Mouse (Mus musculus) myocyte (in vitro differentiated cells): Measurements from ENCODE around the gene Rpl35a. TPM values are rescaled to one million over a fixed set of nuclear protein-coding genes. Genes with fewer than 3 reads are reported as not detected.
A peak's percentile ranks its signal among the peaks of the same experiment; 100 is the strongest.

Experiments used
- H3K27me3 ChIP-seq: one replicate; pipeline ENCODE4 v1.6.1; 2011; ENCODE audit not compliant: control insufficient read depth, insufficient read depth, insufficient read length
- H3K36me3 ChIP-seq: one replicate; pipeline ENCODE4 v1.6.1; 2011; ENCODE audit not compliant: control insufficient read depth, insufficient read depth
- H3K4me2 ChIP-seq: one replicate; pipeline ENCODE4 v1.6.1; 2011; ENCODE audit warnings: low read depth, control low read depth
- H3K4me3 ChIP-seq: one replicate; pipeline ENCODE4 v1.5.1; 2011; ENCODE audit warnings: mild to moderate bottlenecking, control low read depth, moderate library complexity
- H3K79me2 ChIP-seq: one replicate; pipeline ENCODE4 v1.6.1; 2011; ENCODE audit not compliant: control insufficient read depth, insufficient read depth
- H3ac ChIP-seq: one replicate; pipeline ENCODE4 v1.6.1; 2011; ENCODE audit not compliant: control insufficient read depth, insufficient read length
- CEBPB ChIP-seq: IDR thresholded peaks from 2 replicates; pipeline ENCODE4 v1.6.1; 2011; ENCODE audit warnings: mild to moderate bottlenecking, moderate library complexity; ENCODE audit not compliant: poor library complexity, insufficient read depth, severe bottlenecking
- E2F4 ChIP-seq: IDR thresholded peaks from one replicate; pipeline ENCODE4 v1.6.1; 2011; ENCODE audit warnings: mild to moderate bottlenecking, control low read depth, moderate library complexity; ENCODE audit not compliant: insufficient read depth
- MAX ChIP-seq: IDR thresholded peaks from one replicate; pipeline ENCODE4 v1.6.1; 2011; ENCODE audit warnings: low read depth, mild to moderate bottlenecking, control low read depth
- MYOD1 ChIP-seq, 3 experiments: IDR thresholded peaks; one replicate each; pipeline ENCODE4 v1.6.1; 2011; ENCODE audit warnings: control low read depth in 2 of 3, low read depth in 2 of 3, mild to moderate bottlenecking in 2 of 3, moderate library complexity in 1 of 3; ENCODE audit not compliant: insufficient read length in 2 of 3, control insufficient read depth in 1 of 3
- MYOG ChIP-seq, 3 experiments: IDR thresholded peaks; one replicate each; pipeline ENCODE4 v1.6.1; 2011; ENCODE audit warnings: control low read depth in 2 of 3, low read depth in 2 of 3, mild to moderate bottlenecking in 2 of 3; ENCODE audit not compliant: insufficient read length in 2 of 3, control insufficient read depth in 1 of 3, insufficient read depth in 1 of 3
- POLR2AphosphoS2 ChIP-seq: IDR thresholded peaks from one replicate; pipeline ENCODE4 v1.6.1; 2011; ENCODE audit warnings: low read depth, control low read depth; ENCODE audit not compliant: insufficient read length
- REST ChIP-seq: IDR thresholded peaks from one replicate; pipeline ENCODE4 v1.6.1; 2011; ENCODE audit warnings: mild to moderate bottlenecking, control low read depth, moderate library complexity; ENCODE audit not compliant: insufficient read depth, insufficient read length
- SRF ChIP-seq: IDR thresholded peaks from one replicate; pipeline ENCODE4 v1.6.1; 2011; ENCODE audit warnings: low read depth; ENCODE audit not compliant: control insufficient read depth, insufficient read length
- TCF12 ChIP-seq: IDR thresholded peaks from one replicate; pipeline ENCODE4 v1.6.1; 2011; ENCODE audit warnings: mild to moderate bottlenecking, control low read depth; ENCODE audit not compliant: poor library complexity, insufficient read depth, severe bottlenecking
- TCF3 ChIP-seq: IDR thresholded peaks from one replicate; pipeline ENCODE4 v1.6.1; 2011; ENCODE audit warnings: low read depth, control low read depth; ENCODE audit not compliant: insufficient read length
- USF1 ChIP-seq: IDR thresholded peaks from one replicate; pipeline ENCODE4 v1.6.1; 2011; ENCODE audit warnings: low read depth, mild to moderate bottlenecking, control low read depth, moderate library complexity
- polyA plus RNA-seq: library from polyadenylated mRNA; unstranded; fragments of >200 nt; fragmentation: generic; extraction: Trizol; gene quantifications from one replicate; pipeline ENCODE4 v1.2.1, GENCODE M21; 2012; ENCODE audit warnings: missing spikeins

Rpl35a gene
- polyA plus RNA-seq, 1 experiment, result 2,314 TPM

GRCm38 (mm10) chr16:33014921-33015320 is 41.3 kb upstream of the Rpl35a start:
- Histone ChIP-seq H3K36me3 (peaks cover 24% of the 10 kb centered on the region), H3ac (no peak overlapping the region), H3K4me2 (no peak overlapping the region), H3K79me2 (no peaks in the 10 kb centered on the region), H3K27me3 (no peaks in the 10 kb centered on the region), H3K4me3 (no peak overlapping the region)
- no peak for TF ChIP-seq CEBPB
- no peak for TF ChIP-seq SRF
- TF ChIP-seq USF1, result no peak
- TF ChIP-seq TCF3, result no peak
- no peak for TF ChIP-seq MYOG (IDR thresholded peaks at IDR 0.05; ENCODE audit: control insufficient read depth in 1 of 3, insufficient read depth in 1 of 3, insufficient read length in 2 of 3, low read depth in 2 of 3)
- TF ChIP-seq MAX, result no peak
- TF ChIP-seq E2F4, result no peak

- Histone ChIP-seq H3K27me3 (no peaks in the 10 kb centered on the region), H3ac (no peak overlapping the region), H3K4me2 (no peak overlapping the region), H3K4me3 (no peak overlapping the region), H3K36me3 (peaks cover 19% of the 10 kb centered on the region), H3K79me2 (no peaks in the 10 kb centered on the region)
- TF ChIP-seq SRF (no peak), USF1 (no peak)
These were observed 40.8 kb upstream of the Rpl35a start for GRCm38 (mm10) chr16:33015396-33015907.

GRCm38 (mm10) chr16:33015986-33016385 is 40.3 kb upstream of the Rpl35a start:
- no peaks in the 10 kb centered on the region for H3K27me3 ChIP-seq
- no peak overlapping the region for H3K4me2 ChIP-seq
- TF ChIP-seq SRF (no peak), MAX (no peak)
- H3K4me3 ChIP-seq, result no peak overlapping the region
- no peaks in the 10 kb centered on the region for H3K79me2 ChIP-seq
- H3K36me3 ChIP-seq, result peaks cover 16% of the 10 kb centered on the region
- H3ac ChIP-seq, result no peak overlapping the region

GRCm38 (mm10) chr16:33017677-33018349 is 38.4 kb upstream of the Rpl35a start:
- H3K27me3 ChIP-seq, result no peaks in the 10 kb centered on the region
- H3ac ChIP-seq, result no peak overlapping the region
- H3K36me3 ChIP-seq, result peaks cover 16% of the 10 kb centered on the region
- H3K4me2 ChIP-seq, result no peak overlapping the region
- H3K79me2 ChIP-seq, result no peaks in the 10 kb centered on the region
- H3K4me3 ChIP-seq, result no peak overlapping the region
- TF ChIP-seq SRF, result no peak
- peak in 2 of 3 experiments; percentile 25 to 83 for TF ChIP-seq MYOD1 (IDR thresholded peaks at IDR 0.05; ENCODE audit: control insufficient read depth in 1 of 3, insufficient read length in 2 of 3, low read depth in 2 of 3)

- Histone ChIP-seq H3K36me3 (peaks cover 5% of the 10 kb centered on the region), H3K4me3 (no peak overlapping the region), H3K27me3 (no peaks in the 10 kb centered on the region), H3K79me2 (no peaks in the 10 kb centered on the region), H3ac (no peak overlapping the region), H3K4me2 (peak overlapping the region; percentile 6)
- no peak for TF ChIP-seq CEBPB
- no peak for TF ChIP-seq MAX
- no peak for TF ChIP-seq E2F4
- no peak for TF ChIP-seq TCF3
- no peak for TF ChIP-seq USF1
- peak; percentile 14 to 78 (median 62) for TF ChIP-seq MYOD1 (IDR thresholded peaks at IDR 0.05; ENCODE audit: control insufficient read depth in 1 of 3, insufficient read length in 2 of 3, low read depth in 2 of 3)
- TF ChIP-seq SRF, result no peak
- TF ChIP-seq REST, result no peak
- TF ChIP-seq POLR2AphosphoS2, result peak; percentile 35
- peak; percentile 19 to 86 (median 31) for TF ChIP-seq MYOG (IDR thresholded peaks at IDR 0.05; ENCODE audit: control insufficient read depth in 1 of 3, insufficient read depth in 1 of 3, insufficient read length in 2 of 3, low read depth in 2 of 3)
These were observed 37.0 kb upstream of the Rpl35a start for GRCm38 (mm10) chr16:33019117-33019770.

- H3K4me3 ChIP-seq, result no peak overlapping the region
- H3ac ChIP-seq, result no peak overlapping the region
- H3K79me2 ChIP-seq, result no peaks in the 10 kb centered on the region
- no peaks in the 10 kb centered on the region for H3K27me3 ChIP-seq
- TF ChIP-seq CEBPB (no peak), POLR2AphosphoS2 (no peak), SRF (no peak), TCF3 (no peak), TCF12 (no peak), MYOD1 (IDR thresholded peaks at IDR 0.05; ENCODE audit: control insufficient read depth in 1 of 3, insufficient read length in 2 of 3, low read depth in 2 of 3) (no peak), MAX (no peak), MYOG (IDR thresholded peaks at IDR 0.05; ENCODE audit: control insufficient read depth in 1 of 3, insufficient read depth in 1 of 3, insufficient read length in 2 of 3, low read depth in 2 of 3) (no peak)
- H3K36me3 ChIP-seq, result no peaks in the 10 kb centered on the region
- no peak overlapping the region for H3K4me2 ChIP-seq
These were observed 34.9 kb upstream of the Rpl35a start for GRCm38 (mm10) chr16:33021381-33021780.
